Mouse (Mus musculus): ENCODE results near the gene Slc46a1.
A peak's percentile ranks its signal among the peaks of the same experiment; 100 is the strongest.

Gene Slc46a1

DNA sequence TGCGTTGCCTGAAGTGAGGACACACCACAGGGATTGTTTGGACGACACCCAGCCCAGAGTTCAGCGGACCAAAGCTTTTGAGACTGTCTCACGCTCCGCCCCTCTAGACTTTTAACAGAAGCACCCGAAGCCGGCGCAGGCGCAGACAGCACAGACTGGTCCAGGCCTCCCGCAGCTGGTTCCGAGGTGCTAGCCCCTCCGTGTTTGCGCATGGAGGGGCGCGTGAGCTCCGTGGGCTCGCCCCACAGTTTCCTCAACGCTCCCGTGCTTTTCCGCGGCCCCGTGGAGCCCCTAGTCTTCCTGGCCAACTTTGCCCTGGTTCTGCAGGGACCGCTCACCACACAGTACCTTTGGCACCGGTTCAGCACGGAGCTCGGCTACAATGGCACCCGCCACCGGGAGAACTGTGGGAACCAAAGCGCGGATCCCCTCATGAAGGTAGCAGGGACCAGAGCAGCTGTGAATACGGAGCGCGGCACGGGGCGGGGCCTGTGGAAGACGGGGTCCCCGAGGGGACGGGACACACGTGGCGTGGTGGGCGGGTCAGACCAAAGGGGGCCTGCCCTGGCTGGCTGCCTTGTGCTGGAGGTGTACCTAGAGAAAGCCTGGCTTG is at the start of gene Slc46a1:
Gene Slc46a1, plus strand, starts transcription at position 130 of the 613 bp plus-strand sequence.
- DNase-seq (ENCODE audit: low read depth, low spot score) = peak; percentile 79

DNA sequence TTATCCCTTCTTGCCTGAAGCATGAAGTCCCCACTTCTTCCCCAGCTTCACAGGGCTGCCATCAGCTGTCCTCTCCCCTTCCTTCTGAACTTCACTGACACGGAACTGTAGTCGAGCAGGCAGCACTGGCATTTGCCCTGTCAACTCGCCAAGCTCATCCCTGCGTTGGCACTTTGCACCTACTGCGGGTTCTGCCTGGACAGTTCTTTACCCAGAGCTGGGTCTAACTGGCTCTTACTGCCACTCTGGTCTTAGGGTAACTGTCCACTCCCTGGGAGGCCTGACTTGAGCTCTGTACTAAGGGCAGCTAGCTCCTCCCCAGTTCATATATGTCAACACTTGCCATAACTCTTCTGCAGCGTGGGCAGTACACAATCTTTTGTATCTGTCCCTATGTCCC is 48.6 kb upstream of the Slc46a1 start:
- no peak for DNase-seq (ENCODE audit: low read depth, low spot score)

DNA sequence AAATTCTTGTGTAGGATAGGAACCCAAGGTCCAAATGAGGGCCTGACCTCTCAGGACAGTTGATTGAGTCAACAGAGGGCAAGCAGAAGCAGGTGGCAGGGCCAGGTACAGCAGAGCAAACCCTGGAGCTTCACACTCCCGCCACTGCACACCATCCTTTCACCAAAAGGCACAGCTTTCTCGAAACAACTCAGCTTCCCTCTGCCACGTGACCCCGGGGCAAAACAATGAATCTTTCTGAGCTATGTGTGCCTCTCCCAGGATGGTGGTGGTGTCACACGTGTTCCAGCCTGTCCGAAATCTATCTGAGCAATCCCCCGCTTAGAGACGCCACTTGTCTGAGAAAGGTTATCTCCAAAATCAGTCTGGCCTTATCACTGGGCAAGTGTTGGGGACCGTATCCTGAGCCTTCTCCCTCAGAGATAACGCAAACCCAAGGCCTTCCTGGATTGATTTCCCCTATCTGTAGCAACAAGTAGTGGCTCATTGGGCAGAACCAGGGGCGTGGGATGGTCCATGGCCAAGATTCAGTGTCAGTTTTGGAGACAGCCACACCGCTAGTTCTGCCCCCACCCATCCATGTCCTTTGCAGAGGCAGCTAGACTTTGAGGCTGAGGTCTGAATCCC is 45.1 kb upstream of the Slc46a1 start:
- no peak for DNase-seq (ENCODE audit: low read depth, low spot score)

DNA sequence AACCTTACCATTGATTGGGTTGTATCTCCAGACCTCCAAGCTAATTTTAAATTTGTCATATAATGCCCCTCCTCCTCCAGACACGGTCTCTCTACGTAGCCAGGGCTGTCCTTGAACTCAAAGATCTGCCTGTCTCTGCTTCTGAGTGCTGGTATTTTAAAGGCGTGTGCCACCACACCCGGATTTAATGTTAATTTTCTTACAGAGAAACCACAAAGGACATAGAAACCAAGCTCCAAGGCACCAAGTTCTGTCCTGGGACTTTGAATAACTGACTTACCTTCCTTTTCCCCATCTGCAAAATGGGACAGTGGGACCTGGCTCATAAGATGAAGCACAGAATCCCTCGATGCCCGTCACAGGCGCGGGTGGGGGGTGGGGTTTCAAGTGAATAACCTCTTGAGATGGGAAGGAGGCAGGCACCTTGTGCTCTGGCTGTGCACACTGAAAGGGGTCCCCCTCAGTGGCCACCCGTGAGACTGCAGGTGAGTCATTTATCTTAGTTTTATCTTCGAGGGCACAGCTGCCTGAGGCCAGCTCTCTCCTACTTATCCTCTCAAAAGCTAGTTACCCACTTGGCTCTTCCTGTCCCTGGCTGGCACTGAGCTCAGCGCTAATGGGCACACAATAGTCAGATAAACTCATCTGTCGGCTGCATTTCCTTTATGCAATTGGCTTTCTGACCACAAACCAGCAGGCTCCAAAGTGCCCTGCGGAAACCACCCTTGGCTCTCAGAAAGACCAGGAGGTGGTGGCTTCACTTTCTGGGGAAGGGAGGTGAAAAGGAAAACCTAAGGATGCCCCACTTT is 44.1 kb upstream of the Slc46a1 start:
- no peak for DNase-seq (ENCODE audit: low read depth, low spot score)

DNA sequence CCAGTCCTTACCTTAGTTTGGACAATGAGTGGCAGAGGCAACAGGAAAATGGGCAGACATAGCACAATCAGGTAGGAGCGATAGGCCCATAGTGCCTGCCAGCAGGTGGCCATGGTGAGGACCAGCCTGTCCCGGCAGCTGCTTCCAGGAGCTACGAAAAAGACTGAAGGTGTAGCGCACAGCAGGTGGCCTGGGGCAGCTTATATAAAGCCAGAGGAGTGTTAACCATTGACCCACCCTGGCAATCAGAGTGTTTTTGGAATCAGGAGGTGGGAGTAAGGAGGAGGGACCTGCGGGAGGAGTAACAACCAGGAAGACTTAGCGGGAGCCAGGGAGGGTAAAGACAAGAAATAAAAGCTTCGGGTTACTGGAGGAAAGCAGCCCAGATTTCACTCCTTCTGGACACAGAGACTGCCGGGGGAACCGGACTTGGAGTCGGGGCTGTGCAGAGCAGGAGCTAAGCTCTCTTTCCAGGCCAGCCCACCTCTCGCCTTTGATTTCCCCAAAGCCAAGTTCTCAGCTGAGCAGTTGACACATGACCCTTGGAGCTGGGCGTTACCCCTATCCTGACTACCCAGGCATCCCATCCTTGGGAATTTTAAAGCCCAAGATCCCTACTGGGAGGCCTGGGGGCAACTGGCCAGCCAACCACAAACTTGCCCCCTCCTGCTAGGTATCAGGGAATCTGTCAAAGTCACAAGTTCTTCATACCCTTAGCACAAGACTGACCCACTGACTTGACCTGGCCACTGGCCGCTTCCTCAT is 43.3 kb upstream of the Slc46a1 start, which contains the start of gene Slc13a2:
Gene Slc13a2, minus strand, starts transcription at position 163 of the 765 bp plus-strand sequence.
- no peak for DNase-seq (ENCODE audit: low read depth, low spot score)

DNA sequence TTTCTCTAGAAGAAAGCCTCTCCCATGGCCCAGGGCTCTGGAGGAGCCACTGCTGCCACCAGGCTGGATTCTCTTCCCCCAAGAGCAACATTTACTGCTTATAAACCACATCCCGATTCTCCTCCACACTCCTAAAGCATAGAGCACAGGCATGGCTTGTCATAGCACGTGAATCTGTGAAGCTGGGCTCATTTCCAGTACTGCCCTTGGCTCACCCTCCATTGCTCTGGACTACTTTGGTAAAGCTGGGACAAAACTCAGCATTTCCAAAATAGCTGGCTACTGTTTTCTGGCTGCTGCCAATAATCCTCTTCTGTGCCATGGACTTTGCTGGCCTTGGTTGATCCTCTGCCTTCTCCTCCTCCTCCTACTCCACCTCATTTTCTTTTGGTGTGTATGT is 41.1 kb upstream of the Slc46a1 start:
- DNase-seq (ENCODE audit: low read depth, low spot score) = no peak

DNA sequence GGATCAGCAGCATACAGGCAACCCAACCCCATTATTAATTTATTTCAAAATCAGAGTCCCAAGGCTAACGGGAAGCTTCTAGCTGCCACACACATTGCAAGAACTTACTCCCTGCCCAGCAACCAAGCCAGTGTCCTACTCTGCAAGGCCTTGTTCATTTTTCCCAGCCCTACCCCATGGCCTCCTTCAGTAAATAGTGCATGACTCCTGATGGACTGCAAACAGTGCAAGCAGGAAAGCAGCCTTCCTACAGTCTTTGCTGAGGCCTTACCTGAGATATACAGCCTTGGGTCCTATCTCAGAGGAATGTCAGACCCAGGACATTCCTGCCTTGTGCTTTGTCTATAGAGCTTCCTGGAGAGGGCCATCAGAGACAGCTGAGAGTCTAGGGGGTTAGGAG is 39.9 kb upstream of the Slc46a1 start:
- DNase-seq (ENCODE audit: low read depth, low spot score) = no peak

DNA sequence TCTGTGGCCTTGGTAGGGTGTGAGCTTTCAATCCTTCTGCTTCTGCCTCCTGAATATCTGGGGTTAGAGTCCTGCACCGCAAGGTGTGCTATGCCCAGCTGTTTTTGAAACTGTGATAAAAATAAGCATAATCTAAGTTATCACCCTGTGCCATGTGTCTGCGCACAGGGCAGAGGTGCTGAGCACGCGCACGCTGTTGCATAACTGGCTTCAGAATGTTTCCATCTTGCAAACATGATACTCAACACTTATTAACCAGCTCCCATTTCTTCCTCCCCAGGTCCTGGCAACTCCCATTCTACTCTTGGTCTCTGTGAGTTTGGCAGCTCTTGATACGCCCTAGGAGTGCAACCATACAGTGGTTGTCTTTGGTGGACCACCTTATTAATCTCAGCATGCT is 37.8 kb upstream of the Slc46a1 start:
- no peak for DNase-seq (ENCODE audit: low read depth, low spot score)

DNA sequence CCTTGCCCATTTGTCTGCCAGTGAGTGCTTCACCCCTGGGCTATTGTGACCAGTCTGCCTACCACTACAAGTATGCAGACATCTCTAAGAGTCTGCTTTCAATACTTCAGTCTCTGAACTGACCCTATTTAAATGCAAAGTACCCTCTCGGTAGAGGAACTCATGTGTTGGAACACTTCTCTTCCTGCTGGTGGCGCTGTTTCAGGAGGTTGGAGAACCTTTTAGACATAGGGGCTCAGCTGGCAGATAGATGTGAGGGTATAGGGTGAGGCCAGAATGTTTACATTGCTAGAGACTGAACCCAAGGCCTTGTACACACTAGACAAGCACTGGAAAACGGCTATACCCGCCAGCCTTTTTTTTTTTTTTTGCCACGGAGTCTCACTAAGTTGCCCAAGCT is 37.2 kb upstream of the Slc46a1 start:
- DNase-seq (ENCODE audit: low read depth, low spot score) = no peak

DNA sequence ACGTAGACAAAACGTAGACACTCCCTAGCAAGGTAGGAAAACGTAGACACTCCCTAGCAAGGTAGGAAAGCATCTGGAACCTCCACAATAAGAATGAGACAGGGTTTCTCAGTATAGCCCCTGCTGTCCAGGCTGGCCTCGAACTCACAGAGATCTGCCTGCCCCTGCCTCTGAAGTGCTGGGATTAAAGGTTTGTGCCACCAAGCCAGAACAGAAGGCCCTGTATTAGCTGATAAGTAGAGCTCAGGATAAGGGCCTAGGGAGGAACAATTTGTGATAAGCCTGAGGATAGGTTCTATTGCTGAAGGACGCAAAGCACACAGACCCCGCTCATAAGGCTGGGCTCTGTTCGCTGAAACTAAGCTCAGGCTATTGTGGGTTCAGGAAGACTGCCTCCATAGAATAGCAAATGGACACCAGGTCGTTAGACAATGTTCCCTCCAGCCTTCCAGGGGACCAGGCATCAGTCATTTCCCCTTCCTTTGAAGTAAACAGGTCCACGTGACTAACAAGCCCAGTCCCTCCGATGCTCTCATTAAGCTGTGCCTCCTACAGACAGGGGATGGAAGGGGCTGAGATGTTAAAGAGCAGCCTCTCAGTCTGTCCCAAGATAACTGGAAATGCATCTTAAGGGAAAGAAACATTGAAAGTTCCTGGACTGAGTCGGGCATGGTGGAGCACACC is 35.2 kb upstream of the Slc46a1 start:
- DNase-seq (ENCODE audit: low read depth, low spot score) = no peak

DNA sequence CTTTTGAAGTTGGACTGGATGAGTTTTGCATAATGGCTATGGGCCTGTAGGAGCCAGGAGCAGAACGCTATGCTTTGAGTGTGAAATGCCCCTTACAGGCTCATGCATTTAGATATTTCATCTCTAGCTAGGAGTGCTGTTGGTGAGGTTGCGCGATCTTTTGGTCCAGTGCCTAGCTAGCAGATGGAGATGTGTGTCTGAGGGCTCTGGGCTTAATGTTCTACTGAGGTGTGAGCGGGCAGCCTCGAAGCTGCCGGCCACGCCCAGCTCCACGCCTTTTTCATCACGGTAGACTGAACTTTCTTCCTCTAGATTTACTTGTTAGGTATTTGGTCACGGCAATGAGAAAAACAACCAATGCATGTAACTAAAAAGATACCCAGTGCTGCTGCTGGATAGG is 34.3 kb upstream of the Slc46a1 start:
- no peak for DNase-seq (ENCODE audit: low read depth, low spot score)

DNA sequence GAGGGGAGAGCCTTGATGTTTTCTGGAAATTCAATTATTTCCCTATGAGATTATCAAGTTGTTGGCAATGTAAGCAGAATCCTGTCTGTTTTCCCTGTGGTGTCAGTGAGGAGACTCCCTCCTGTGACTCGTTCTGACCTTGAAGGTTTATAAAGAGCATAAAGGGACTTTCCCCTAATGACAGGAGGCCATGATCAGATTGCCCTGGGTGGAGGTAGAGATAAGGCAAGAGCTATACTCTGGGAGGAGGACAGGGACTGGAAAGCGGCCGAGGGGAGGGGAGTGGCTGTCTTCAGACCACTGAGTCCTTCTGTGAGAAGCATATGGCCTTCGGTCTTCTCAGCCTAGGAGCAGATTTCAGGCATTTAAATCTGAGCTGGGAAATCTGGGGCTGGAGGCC is 31.4 kb upstream of the Slc46a1 start:
- DNase-seq (ENCODE audit: low read depth, low spot score) = no peak

DNA sequence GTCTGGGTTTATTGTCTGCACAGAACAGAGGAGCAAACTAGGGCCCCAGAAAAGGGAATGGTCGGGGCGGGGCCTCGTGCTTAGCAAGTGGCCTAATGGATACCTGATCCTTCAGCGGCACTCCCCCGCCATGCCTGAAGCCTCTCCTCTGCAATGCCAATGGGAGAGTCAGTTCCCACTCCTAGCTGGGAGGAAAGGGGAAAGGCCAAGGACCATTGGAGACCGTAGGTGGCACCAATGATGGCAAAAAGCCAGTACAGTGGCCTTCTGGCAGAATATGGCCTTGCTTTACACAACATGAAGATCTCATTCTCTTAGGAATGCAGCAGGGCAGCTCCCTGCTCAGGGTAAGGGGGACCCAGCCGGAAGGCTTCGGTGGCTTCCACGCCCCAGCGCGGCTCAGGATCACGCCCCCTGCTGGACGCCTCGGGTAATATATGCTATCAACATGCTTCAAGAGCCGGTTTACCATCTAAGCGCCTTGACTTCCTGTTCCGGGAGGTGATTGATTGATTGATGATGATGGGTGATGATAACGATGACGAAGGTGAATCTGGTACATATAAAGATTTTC is 29.6 kb upstream of the Slc46a1 start:
- DNase-seq (ENCODE audit: low read depth, low spot score) = peak; percentile 72

DNA sequence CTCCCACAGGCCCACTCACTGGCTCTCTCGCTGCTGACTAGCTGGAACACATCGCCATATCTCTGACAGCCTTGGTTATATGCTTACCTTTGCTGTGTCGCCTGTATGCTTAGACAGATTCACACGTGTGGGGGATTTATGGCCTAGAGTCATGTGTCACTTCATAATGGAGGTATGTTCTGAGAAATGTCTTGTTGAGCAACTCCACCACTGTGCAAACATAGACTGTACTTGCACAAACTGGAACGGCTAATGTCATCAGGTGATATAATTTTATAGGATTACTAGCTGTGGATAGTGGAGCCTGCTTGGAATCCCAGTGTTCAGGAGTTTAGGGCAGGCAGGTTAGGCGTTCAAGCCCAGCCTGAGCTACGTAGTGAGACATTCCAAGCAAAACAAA is 28.3 kb upstream of the Slc46a1 start:
- DNase-seq (ENCODE audit: low read depth, low spot score) = no peak

DNA sequence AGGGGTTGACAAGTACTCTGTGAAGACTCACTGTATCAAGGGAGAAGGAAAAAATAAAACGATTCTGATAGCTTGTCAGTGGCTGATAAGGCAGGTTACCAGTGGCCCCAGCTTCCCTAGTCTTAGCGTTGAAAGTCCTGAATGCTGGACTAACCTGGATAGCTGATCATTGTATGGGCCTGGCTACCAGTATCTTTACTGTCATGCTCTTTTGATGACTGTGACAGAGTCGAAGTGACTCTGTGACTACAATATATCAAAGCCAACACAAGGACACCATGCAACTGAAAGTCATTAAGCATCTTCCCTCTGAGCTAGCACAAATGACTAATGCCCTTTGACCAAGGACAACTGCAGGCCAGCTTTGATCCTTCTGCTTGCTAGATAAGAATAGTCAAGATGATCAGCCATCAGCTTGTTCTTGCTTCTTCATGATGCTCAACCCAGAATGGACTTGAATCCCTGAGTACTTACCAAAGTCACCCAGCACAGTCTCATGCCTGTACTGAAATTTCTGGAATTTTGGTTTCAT is 27.0 kb upstream of the Slc46a1 start:
- no peak for DNase-seq (ENCODE audit: low read depth, low spot score)

DNA sequence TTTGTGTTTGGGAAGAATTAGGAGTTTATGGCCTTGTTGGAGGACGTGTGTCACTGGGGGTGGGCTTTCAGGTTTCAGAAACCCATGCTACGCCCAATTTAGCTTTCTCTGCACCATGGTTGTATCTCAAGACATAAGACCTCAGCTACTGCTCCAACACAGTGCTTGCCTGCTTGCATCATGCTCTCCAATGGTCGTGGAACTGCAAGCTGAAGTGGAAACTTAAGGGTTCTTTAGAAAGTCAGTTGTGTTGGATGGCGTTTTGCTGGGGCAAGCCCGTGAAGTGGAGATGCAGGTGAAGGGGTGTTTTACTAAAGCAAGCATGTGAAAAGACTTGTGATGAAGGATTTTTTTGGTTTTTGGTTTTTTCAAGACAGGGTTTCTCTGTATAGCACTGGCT is 22.4 kb upstream of the Slc46a1 start:
- DNase-seq (ENCODE audit: low read depth, low spot score) = no peak

DNA sequence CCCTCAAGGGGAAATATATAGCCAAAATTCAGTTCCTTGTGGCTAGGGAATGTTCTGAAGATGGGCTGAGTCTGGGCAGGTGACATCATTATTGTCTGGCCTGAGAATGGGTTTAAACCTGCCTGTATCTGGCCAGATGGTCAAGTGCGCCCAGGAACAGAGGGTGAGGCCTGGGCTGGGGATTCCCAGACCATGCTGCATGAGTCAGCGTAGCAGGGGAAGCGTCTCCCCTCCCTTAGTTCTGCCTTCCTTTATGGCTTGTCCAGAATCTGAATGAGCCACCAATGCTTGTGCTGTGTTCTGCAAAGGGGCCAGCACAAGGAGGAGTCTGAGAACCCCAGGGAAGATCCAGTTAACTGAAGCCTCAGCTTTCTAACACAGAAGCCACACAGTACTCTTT is 18.3 kb upstream of the Slc46a1 start:
- DNase-seq (ENCODE audit: low read depth, low spot score) = no peak

DNA sequence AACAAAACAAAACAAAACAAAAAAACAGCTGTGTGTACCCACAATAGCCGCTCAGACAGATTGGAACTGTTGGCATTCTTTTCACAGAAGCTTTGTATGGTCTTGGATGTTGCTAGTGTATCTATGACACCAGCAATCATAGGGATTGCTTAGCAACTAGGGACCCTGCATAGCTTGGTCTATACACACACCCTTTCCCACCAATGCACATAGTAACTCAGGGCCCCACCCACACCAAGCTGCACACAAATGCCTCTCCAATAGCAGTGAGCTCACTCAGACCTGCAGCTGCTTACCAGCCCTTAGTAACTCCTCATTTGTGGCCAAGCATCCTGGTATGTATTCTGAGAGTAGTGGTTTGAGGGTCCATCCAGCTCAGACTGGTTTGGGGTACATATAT is 17.3 kb upstream of the Slc46a1 start:
- no peak for DNase-seq (ENCODE audit: low read depth, low spot score)

DNA sequence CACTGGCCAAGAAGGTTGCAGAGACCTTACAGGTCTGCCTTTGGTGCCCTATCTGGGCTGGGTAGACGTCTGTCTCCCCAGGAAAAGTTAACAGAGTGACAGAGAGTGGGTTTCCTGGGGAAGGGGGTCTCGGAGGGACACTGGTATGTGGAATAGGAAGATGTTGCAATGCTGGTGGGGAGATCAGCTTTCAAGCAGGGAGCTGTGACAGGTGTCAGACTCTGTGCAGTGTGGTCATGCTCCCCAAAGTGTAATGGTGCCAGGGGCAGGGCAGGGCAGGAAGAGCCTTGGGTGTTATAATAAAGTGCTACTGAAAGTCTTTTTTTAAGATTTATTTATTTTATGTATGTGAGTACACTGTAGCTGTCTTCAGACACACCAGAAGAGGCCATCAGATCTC is 15.2 kb upstream of the Slc46a1 start:
- DNase-seq (ENCODE audit: low read depth, low spot score) = no peak

DNA sequence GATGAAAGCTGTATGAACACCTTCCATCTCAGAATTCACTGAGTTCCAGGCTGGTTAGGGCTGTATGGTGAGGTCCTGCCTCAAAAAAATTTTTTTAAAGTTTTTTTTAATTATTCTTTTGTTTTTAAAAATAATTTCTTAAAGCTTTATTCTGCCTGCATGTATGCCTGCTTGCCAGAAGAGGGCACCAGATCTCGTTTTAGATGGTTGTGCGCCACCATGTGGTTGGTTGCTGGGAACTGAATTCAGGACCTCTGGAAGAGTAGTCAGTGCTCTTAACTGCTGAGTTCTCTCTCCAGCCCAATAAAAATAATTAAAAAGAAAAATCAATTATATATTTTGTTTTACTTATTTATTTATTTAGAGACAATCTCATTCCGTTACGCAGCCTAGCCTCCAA is 11.8 kb upstream of the Slc46a1 start:
- DNase-seq (ENCODE audit: low read depth, low spot score) = peak; percentile 88

DNA sequence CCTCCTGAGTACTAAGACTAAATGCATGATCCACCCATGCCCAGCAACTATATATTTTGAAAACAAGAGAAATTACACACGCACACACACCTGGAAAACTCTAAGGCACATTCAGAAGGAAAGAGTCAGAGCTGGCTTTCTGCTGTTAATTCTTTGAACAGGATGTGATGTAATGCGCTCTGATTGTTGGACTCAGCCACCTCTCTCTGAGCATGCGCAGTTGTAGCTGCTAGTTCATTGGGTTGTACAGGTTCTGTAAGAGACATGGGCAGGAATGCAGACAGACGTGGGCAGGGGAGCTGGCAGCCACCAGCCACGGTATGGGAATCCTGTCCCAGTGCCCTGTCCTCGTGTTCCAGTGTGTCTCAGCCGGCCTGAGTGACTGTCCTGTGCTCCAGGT is 11.2 kb upstream of the Slc46a1 start:
- peak; percentile 19 for DNase-seq (ENCODE audit: low read depth, low spot score)
